Mouse (Mus musculus) adrenal gland, adult (tissue): ENCODE results near the gene Atf7ip.
A peak's percentile ranks its signal among the peaks of the same experiment; 100 is the strongest.
"Not testable (repeated sequence)": the region's sequence is repeated elsewhere in the genome, so short reads cannot be mapped to it uniquely, and the experiment has no call there.

Experiments used
- DNase-seq, 2 experiments: peaks; one replicate each; pipeline ENCODE4 v3.0.0; 2022 to 2023; ENCODE audit warnings: low spot score in 1 of 2; ENCODE audit not compliant: inconsistent age in 2 of 2

Gene Atf7ip

DNA sequence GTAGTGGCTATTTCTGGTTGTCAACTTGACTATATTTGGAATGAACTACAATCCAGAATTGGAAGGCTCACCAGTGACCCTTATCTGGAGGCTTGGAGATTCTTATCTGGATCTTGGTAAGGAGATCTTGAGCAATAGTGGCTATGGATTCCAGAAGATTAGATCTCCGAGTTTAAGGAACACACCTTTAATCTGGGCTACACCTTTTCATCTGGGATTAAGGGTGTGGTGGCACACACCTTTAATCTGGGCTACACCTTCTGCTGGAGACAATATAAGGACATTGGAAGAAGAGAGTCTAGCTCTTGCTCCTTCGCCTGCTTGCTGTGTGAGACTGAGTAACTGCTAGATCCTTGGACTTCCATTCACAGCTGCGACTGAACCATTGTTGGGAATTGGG is at the start of gene Atf7ip:
Atf7ip (plus strand) TSS at position 301 of the 400 bp plus-strand sequence.
- not testable (repeated sequence) for DNase-seq

- peak in 1 of 2 experiments; percentile 62 for DNase-seq
Observed at GRCm38 (mm10) chr6:136456302-136456701, 49.7 kb upstream of the Atf7ip start.

DNA sequence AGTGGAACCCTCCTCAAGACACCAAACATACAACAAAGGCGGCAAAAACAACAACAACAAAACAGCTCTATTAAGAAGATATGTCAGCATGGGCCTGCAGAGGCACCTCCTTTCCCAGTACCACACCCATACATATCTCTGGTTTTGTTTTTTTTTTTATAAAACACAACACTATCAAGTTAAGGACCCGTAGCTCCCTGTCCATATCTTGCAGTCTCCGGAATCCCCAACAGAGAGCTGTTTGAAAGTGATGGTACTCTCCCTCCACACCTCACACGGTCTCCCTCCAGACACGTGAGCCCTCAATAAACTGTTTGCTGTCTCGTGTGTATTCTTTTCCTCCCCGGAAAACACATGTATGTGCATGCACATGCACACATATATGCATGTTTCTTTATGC is 46.8 kb upstream of the Atf7ip start:
- DNase-seq = no peak

DNA sequence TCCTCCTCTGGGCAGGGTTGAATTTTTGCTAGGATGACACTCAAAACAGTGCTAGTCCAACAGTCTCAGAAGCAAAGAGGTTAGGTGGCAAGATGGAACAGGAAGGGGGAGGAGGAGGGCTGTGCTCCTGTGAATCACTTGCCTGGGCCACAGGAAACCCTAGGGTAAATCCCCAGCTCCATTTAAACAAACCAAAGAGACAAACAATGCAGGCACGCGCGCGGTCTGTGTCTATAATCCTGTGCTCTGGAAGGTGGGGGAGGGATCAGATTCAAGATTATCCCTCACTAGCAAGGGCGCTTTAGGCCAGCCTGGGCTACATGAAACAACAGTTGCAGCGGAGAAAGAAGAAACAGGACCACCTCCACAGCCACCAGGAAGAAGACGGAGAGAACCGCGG is 42.5 kb upstream of the Atf7ip start:
- no peak for DNase-seq

DNA sequence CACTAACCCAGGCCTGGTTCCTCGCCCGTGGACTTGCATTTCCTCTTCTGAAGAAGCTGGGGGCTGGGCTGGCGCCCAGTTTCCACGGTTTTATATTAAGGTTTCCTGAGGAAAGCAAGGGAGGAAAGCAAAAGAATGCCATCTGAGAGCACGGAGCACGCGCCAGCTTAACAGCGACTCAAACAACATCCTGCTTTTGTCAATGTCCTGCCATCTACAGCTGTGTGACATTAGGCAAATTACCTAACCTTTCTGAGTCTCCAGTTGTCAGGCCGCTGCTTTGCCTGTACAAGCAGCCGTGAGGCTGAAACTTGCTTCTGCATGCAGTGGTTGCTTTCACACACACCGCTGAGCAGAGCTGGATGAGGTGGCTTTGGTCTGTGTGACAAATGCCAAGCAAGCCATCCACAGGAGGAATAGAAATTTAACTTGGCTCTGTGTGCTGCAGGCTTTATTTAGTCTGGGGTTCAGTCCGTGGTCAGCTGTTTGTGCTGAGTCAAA is 41.8 kb upstream of the Atf7ip start:
- peak; percentile 42 to 66 for DNase-seq

- peak in 1 of 2 experiments; percentile 74 for DNase-seq
Observed at GRCm38 (mm10) chr6:136465021-136465420, 40.9 kb upstream of the Atf7ip start.

- DNase-seq = peak; percentile 71 to 90
Observed at GRCm38 (mm10) chr6:136465959-136466381, 40.0 kb upstream of the Atf7ip start.

GRCm38 (mm10) chr6:136466956-136467750 is 38.8 kb upstream of the Atf7ip start:
- peak; percentile 87 to 95 for DNase-seq

DNA sequence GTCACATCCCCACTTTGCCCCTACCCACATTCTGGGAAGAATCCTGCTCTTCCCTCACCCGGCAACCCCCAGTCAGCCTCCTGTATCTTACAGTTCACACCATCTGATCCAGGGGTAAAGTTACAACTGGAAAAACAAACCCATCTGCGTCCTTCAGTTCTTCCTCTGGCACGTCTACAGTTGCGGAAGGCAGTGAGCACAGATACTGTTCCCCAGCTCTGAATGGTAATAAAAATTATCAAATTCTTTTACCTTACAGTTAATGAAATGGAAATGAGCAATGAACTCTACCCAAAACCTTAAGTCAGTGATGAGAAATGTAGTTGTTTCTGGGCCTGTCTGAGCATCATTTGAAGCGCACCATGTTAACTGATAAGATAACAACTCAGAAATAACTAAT is 38.1 kb upstream of the Atf7ip start:
- peak in 1 of 2 experiments; percentile 72 for DNase-seq

GRCm38 (mm10) chr6:136468401-136468912 is 37.5 kb upstream of the Atf7ip start:
- peak; percentile 94 to 97 for DNase-seq

GRCm38 (mm10) chr6:136468974-136469792 is 36.8 kb upstream of the Atf7ip start:
- DNase-seq = peak; percentile 64 to 78

DNA sequence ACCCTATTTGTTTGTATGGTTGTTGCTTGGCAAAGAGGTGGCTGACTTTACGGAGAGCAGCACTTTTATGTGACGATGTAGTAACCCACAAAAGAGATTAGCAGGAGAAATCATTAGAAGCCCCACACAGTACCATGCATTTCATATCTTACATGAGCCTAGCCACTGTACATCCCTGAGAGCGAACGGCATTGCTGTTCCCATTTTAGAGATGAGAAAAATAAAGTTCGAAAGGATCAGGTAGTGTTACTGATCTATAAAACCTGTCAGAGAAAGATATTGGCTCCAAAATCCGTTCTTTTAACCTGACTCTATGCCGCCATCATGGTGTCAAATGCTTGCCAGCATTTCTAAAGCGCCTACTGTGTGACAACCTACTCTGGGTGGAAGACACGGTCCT is 36.2 kb upstream of the Atf7ip start:
- peak in 1 of 2 experiments; percentile 54 for DNase-seq

- DNase-seq = peak; percentile 84 to 92
Observed at GRCm38 (mm10) chr6:136470321-136471230, 35.4 kb upstream of the Atf7ip start.

DNA sequence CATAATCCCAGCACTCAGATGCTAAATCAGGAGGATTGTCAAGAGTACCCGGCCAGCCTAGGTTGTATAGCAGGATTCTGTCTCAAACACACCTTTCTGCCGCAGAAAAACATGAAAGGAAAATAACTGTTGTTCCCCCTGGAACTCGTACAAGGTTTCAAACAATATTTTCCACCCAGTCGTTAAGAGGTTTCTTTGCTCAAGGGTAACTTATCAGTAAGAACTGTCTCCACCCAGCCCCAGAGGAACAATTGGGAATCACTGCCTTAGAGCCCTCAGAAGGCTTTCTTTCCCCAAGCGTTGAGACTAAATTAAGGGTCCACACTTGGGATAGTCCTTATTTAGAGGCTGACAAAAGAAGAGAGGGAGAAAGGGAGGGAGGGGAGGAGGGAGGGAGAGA is 34.4 kb upstream of the Atf7ip start:
- DNase-seq = peak in 1 of 2 experiments; percentile 75

GRCm38 (mm10) chr6:136472779-136473178 is 33.2 kb upstream of the Atf7ip start:
- peak in 1 of 2 experiments; percentile 27 for DNase-seq

DNA sequence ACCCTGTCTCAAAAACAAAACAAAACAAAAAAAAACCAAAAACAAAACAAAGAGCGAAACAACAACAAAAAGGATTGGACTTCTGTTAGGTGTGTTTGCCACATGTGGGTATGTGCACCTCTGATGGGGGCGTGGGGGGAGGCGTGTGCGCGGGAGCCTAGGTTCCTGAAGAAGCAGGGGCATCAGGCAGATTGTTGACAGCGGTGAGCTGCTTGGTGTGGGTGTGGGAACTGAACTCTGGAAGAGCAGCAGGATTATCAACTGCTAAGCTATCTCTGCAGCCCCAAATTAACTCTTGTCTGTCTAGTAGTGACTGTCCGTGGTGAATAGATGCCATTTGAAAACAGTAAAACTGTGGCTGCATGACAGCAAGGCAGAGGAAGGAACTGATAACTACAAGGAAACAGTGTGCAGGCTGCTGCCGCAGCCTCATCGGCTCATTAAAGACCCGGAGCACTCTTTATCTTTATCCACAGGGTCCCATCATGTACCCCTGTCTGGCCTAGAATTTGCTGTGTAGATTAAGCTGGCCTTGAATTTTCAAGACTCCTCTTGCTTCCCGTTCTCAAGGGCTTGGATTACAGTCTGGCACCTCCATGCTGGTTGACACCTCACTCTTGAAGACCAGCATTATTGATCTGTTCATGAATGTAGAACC is 32.4 kb upstream of the Atf7ip start:
- DNase-seq = no peak

DNA sequence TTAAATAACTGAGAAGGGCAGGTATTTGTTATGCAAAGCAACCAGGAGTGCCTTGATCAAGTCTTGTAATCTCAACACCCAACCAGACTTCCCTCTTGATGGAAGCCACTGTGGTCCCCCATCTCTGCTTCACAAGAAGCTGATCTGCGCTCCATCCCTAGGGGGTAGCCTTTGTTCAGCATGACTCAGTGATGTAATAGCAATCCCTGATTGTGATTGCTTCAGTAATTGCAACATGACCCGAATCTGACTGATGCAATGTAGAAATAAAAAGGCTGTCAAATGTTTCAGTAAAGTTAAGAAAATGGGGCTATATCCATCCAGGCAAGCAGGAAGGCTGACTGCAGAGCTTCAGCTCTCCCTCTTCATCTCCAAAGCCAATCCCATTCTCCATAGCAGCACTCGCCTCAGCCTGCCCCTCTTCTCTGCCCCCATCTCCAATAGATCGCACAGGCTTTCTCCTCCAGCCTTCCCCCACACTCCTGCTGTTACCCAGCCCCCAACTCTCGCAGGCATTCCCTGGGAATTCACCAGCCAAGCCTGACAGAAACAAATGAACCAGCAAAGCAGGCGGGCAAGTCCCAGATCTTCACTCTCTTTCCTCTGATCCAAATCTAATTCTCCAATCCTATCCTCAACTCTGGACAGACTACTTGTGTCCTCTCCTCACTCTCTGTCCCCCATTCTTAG is 30.7 kb upstream of the Atf7ip start:
- DNase-seq = peak in 1 of 2 experiments; percentile 67

GRCm38 (mm10) chr6:136477878-136478277 is 28.1 kb upstream of the Atf7ip start:
- no peak for DNase-seq

DNA sequence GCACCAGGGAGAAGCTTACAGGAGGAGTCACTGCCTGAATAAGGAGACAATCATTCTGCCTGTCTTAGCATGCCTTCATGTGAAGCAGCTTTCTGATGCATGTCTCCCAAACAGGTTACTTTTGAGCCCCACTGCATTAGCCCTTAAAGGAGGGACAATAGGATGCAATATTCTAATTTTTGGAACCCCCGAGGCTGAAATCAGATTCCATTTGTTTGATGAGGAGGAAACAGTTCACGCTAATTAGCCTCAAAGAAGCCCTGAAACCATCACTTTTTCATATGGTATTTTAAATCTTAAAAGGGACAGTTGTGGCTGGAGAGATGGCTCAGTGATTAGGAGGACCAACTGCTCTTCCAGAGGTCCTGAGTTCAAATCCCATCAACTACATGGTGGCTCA is 22.4 kb upstream of the Atf7ip start:
- no peak for DNase-seq
